Mouse (Mus musculus): ENCODE measurements around the gene Prlr.

The Prlr gene

GRCm38 (mm10) chr15:10236812-10237211, 59.8 kb downstream of the Prlr start:
- no peak for DNase-seq

- DNase-seq, result no peak
Observed at GRCm38 (mm10) chr15:10238454-10238853, 61.4 kb downstream of the Prlr start.

- no peak for DNase-seq
Observed at GRCm38 (mm10) chr15:10240228-10240795, 63.3 kb downstream of the Prlr start.

DNA sequence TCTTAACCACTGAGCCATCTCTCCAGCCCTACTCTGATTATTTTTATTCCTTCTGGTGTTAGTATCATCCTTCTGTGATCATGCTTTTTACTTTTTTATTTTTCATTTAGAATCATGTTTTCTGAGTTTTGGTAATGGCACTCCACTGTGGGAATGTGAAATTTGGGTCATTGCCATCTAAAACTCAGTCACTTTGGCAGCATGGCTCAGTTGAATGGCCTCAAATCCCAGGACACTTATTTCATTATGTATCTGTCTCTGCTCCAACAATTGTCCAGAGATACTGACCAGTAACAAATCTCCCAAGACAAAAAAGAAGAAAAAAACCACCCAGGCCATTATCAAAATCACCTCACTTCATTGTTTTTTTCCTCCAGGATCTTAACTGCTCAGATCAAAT, 65.2 kb downstream of the Prlr start:
- no peak for DNase-seq

DNA sequence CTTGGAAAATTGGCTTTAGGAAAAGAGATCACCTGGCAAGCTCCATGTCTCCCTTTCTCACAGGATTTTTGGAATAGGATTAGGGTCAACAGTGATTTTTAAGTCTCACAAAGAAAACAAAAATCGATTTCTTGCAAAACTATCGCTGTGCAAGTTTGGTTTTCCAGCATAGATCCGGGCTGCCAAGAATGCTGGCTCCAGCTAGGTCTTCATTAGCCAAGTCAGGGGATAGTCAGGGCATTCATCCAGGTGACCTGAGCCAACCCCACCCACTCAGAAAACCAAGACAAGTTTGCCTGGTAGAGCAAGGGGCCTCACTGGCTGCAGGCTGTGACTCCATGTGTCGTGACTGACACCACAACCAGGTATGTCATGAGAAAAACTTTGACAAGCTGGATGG, 72.2 kb downstream of the Prlr start:
- peak; percentile 47 to 48 for DNase-seq

DNA sequence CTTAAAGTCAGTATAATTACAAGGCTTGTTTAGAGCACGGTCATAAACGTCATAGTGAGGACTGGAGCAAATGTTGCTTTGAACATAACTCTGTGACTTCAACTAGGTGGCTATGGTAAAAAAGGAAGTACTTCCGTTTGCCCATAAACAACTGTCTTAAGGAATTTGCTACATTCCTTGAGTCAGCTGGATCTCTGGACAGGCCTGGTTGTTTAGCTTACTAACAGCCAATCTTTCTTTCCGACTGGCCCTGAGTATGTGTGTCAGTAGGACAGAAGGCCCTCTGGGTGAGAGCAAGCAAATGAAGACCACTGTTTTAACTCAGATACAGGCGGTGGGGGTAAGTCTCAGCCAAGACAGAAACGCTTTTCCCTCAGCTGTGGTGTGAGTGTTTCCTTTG, 73.7 kb downstream of the Prlr start:
- no peak for DNase-seq

- DNase-seq, result no peak
Observed at GRCm38 (mm10) chr15:10252526-10252925, 75.5 kb downstream of the Prlr start.

GRCm38 (mm10) chr15:10262219-10262618, 85.2 kb downstream of the Prlr start:
- DNase-seq, result no peak

- DNase-seq, result no peak
Observed at GRCm38 (mm10) chr15:10262641-10263040, 85.6 kb downstream of the Prlr start.

GRCm38 (mm10) chr15:10263420-10263819, 86.4 kb downstream of the Prlr start:
- no peak for DNase-seq

GRCm38 (mm10) chr15:10264885-10265284, 87.8 kb downstream of the Prlr start:
- DNase-seq, result no peak

DNA sequence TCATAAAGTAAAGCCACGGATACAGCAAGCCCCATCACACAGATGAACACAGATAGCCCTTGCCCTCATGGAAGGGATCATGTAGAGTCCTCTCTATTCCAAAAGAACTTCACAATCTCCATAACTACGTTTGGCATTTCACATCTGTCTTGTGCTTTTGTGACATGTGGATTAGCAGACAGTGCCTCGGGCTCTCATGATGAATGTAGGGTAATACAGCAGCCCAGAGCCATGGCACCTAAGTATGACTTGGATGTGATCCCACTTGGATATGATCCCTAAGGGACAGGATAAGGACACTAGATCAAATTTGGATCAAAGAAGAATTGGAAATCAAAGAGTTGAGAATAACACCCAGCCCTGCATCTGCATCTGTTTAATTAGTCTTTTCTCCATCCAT, 90.2 kb downstream of the Prlr start:
- DNase-seq, result no peak

GRCm38 (mm10) chr15:10276386-10276785, 99.3 kb downstream of the Prlr start:
- peak; percentile 6 to 45 for DNase-seq

GRCm38 (mm10) chr15:10277461-10277860, 100.4 kb downstream of the Prlr start:
- DNase-seq, result peak; percentile 18 to 70

DNA sequence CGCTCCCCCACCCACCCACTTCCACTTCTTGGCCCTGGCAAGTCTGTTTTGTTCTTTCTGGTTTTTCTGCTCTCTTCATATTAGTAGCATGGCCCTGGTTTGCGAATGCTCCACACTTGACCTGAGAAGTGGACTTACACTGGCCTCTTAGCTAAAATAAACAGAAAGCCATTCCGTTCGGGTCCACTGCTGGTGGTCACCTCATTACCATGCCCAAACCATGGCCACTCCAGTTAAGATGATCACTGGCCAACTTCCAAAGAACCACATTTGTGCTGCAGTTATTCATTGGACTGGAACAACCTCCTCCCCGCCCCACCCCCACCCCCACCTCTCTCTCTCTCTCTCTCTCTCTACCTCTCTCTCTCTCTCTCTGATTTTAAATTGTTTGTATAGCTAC, 104.5 kb downstream of the Prlr start:
- DNase-seq, result peak; percentile 73 to 93

DNA sequence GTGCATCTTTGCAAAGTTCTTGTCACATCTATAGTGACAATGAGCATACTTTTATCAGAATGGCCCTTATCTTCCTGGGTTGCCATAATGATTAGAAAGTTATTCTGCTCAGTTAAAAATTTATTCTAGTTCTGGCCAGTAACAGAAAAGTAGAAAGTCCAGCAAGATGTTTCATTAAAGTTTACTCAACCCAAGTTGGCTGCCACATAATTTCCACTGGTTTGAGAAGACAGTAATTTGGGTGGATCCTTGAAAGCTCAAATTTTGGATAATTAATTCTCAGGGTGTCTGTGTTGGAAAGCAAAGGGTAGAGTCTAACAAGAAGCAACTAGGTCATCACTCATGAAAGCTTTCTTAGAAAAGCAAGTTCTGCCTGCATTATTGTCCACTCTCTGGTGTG, 106.6 kb downstream of the Prlr start:
- peak; percentile 11 to 59 for DNase-seq

GRCm38 (mm10) chr15:10296570-10296969, 119.5 kb downstream of the Prlr start:
- DNase-seq, result no peak

DNA sequence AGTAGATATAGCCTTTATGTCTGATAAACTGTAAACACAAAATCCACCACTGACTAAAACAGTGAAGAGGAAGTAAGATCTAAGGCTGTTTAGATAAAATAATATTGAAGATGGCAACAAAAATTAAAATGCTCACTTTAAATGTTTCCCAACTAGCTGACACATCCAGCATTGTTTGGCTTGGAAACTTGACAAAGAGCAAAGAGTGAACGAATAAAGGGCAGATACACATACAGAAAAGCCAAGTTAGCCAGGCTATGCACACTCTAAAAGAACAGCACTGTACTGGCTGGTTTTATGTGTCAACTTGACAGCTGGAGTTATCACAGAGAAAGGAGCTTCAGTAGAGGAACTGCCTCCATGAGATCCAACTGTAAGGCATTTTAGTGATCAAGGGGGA, 121.0 kb downstream of the Prlr start:
- no peak for DNase-seq

DNA sequence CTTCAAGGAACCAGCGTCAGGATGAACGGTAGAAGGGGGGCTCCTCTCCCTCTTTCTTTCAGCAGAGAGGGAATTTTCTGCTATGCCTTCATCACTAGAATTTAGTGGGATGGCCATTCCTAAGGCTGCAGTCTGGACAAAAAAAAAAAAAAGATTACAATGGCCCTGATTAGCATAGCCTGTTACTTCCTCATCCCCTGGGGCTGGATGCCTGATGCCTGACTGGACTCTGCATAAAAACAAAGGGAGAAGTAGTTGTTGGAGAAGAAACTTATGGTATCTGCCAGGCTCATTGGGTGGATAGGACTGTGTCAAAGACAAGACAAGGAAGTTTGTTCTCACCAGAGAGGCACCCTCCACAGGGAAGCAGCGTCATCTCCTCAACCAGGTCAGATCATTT, 122.4 kb downstream of the Prlr start:
- no peak for DNase-seq

DNA sequence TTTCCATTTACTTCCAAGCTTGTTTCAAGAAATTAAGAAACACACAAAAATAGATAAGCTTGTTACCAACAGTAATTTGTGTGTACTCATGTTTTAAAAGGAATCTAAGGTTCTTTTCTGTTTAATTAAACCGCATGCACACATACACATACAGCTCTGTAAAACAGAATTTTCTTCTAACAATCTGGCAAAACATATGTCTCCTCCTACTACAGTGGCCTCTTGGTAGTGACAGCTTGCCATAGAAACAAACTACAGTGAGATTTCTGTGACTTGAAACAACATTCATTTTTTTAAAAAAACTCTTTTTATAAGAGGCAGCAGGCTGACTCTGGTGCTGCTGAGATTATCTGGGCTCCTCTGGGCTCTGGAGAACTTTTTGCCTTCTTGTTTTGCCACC, 129.4 kb downstream of the Prlr start:
- DNase-seq, result no peak

DNA sequence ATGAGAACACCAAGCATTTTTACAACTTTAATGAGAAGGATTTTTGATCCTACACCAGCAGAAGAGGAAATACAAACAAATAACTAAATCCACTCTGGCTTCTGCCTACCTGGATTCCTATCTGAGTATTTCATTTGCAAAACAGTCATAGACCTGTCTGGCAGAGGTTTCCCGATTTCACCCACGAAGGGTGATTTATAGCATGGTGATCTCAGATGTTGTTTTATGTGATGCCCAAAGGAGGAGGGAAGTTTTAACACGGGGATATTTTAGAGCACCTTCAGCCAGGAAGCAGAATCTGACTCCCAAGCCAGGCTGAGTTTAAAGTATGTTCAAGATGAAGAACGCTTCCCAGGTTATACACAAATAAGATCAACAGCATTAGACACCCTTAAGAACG, 134.8 kb downstream of the Prlr start:
- no peak for DNase-seq

DNA sequence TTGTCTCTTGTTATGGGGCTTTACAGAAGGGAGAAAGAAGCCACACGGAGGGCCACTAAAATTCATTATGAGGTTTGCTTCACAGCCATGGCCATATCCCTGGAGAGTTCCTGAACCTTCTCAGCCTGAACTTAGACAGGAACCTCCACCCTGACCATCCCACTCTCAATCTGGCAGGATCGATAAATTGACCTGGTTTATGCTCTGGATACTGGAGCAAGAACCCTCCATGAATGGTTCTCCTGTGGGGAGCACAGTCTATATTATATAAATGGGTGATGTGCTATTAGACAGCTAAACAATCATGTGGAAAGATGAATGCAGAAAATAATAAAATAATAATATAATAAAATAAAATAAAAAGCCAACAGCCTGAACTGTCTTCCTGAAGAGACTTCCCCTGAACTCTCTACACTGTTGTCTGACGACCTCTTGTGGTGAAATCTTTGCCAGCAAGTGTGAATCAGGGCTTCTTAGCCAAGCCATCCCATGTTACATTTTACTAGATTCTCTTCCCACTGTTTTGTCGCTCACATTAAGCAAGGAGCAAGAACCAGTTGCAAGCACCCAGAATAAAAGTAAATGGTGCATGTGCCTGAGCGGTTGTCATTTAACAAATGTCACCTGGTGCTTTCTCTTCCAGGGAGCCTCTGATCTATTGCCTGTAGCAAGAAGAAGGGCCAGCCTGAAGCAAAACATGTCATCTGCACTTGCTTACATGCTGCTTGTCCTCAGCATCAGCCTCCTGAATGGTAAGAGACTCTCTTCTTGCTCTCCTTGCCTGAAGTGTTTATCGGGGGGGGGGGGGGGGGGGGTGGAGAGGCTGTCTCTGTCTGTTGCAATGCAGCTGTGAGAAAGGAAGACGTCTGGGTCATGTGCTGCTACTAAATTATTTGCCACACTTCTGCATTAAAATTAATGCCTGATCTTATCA, 136.8 kb downstream of the Prlr start:
- peak; percentile 52 to 79 for DNase-seq

GRCm38 (mm10) chr15:10325080-10325479, 148.0 kb downstream of the Prlr start, which contains the start of gene Gm21973:
Gene Gm21973, plus strand, starts transcription at chr15:10325380.
- no peak for DNase-seq

GRCm38 (mm10) chr15:10330626-10331025, 153.6 kb downstream of the Prlr start:
- no peak for DNase-seq
